Mouse (Mus musculus): ENCODE results near the gene Ccnjl. TPM values are rescaled to one million over a fixed set of nuclear protein-coding genes. Genes with fewer than 3 reads are reported as not detected.

The Ccnjl gene
- polyA plus RNA-seq, 1 experiment from 2014 or later, result 34.2 TPM

GRCm38 (mm10) chr11:43492663-43493062 lies 35.9 kb upstream of the Ccnjl start:
- no peaks in the 10 kb centered on the region; the same call in 1 of the 2 replicates for H3K9me3 ChIP-seq (ENCODE audit: control insufficient read depth, low read length)
- DNase-seq (ENCODE audit: low spot score) (peak; percentile 87), ATAC-seq (ENCODE audit: insufficient number of reproducible peaks, low FRiP score, low TSS enrichment, low read depth) (no peak)
- H3K4me3 ChIP-seq (ENCODE audit: low read depth, low read length), result no peak overlapping the region
- H3K4me2 ChIP-seq (ENCODE audit: low read depth, severe bottlenecking), result no peak overlapping the region
- no peaks in the 10 kb centered on the region for H3K4me1 ChIP-seq (ENCODE audit: control insufficient read depth, insufficient read depth, low read length)
- 34% methylated on average over 7 of the region's 7 CpGs for WGBS
- no peak overlapping the region for H3K27ac ChIP-seq (replicated peaks; ENCODE audit: low read depth, low read length)
- no peak overlapping the region for H3K9ac ChIP-seq (ENCODE audit: low read length)
- H3K27me3 ChIP-seq (ENCODE audit: control insufficient read depth, insufficient read depth, low read length), result no peaks in the 10 kb centered on the region
- no peaks in the 10 kb centered on the region for H3K36me3 ChIP-seq (ENCODE audit: control insufficient read depth, insufficient read depth, low read length)

GRCm38 (mm10) chr11:43493815-43494409 lies 34.7 kb upstream of the Ccnjl start:
- Histone ChIP-seq H3K9ac (ENCODE audit: low read length) (no peak overlapping the region), H3K27ac (replicated peaks; ENCODE audit: low read depth, low read length) (no peak overlapping the region)

GRCm38 (mm10) chr11:43495037-43495436 lies 33.5 kb upstream of the Ccnjl start:
- no peaks in the 10 kb centered on the region for H3K4me1 ChIP-seq (ENCODE audit: control insufficient read depth, insufficient read depth, low read length)
- no peaks in the 10 kb centered on the region for H3K27me3 ChIP-seq (ENCODE audit: control insufficient read depth, insufficient read depth, low read length)
- no peak overlapping the region for H3K9ac ChIP-seq (ENCODE audit: low read length)
- H3K27ac ChIP-seq (replicated peaks; ENCODE audit: low read depth, low read length), result no peak overlapping the region
- no peaks in the 10 kb centered on the region for H3K36me3 ChIP-seq (ENCODE audit: control insufficient read depth, insufficient read depth, low read length)
- H3K4me2 ChIP-seq (ENCODE audit: low read depth, severe bottlenecking), result no peak overlapping the region
- DNase-seq (ENCODE audit: low spot score) (peak; percentile 48), ATAC-seq (ENCODE audit: insufficient number of reproducible peaks, low FRiP score, low TSS enrichment, low read depth) (no peak)
- no peaks in the 10 kb centered on the region; the same call in 1 of the 2 replicates for H3K9me3 ChIP-seq (ENCODE audit: control insufficient read depth, low read length)
- H3K4me3 ChIP-seq (ENCODE audit: low read depth, low read length), result no peak overlapping the region
- 46% methylated on average over 8 of the region's 8 CpGs for WGBS

More at GRCm38 (mm10) chr11:43493815-43494409, 34.7 kb upstream of the Ccnjl start:
- no peaks in the 10 kb centered on the region for H3K36me3 ChIP-seq (ENCODE audit: control insufficient read depth, insufficient read depth, low read length)
- H3K4me3 ChIP-seq (ENCODE audit: low read depth, low read length), result no peak overlapping the region
- 20% methylated on average over 6 of the region's 6 CpGs for WGBS
- no peaks in the 10 kb centered on the region for H3K27me3 ChIP-seq (ENCODE audit: control insufficient read depth, insufficient read depth, low read length)
- no peak overlapping the region for H3K4me2 ChIP-seq (ENCODE audit: low read depth, severe bottlenecking)
- ATAC-seq (ENCODE audit: insufficient number of reproducible peaks, low FRiP score, low TSS enrichment, low read depth), result peak; percentile 53
- H3K9me3 ChIP-seq (ENCODE audit: control insufficient read depth, low read length), result no peaks in the 10 kb centered on the region; the same call in 1 of the 2 replicates
- DNase-seq (ENCODE audit: low spot score), result peak; percentile 89
- no peaks in the 10 kb centered on the region for H3K4me1 ChIP-seq (ENCODE audit: control insufficient read depth, insufficient read depth, low read length)

- Histone ChIP-seq H3K4me2 (ENCODE audit: low read depth, severe bottlenecking) (no peak overlapping the region), H3K36me3 (ENCODE audit: control insufficient read depth, insufficient read depth, low read length) (no peaks in the 10 kb centered on the region), H3K27ac (replicated peaks; ENCODE audit: low read depth, low read length) (no peak overlapping the region), H3K27me3 (ENCODE audit: control insufficient read depth, insufficient read depth, low read length) (no peaks in the 10 kb centered on the region), H3K4me3 (ENCODE audit: low read depth, low read length) (no peak overlapping the region), H3K9ac (ENCODE audit: low read length) (no peak overlapping the region), H3K4me1 (ENCODE audit: control insufficient read depth, insufficient read depth, low read length) (no peaks in the 10 kb centered on the region), H3K9me3 (ENCODE audit: control insufficient read depth, low read length) (no peaks in the 10 kb centered on the region; the same call in 1 of the 2 replicates)
- DNase-seq (ENCODE audit: low spot score) (no peak), ATAC-seq (ENCODE audit: insufficient number of reproducible peaks, low FRiP score, low TSS enrichment, low read depth) (no peak)
- 63% methylated on average over 3 of the region's 3 CpGs for WGBS
Observed at GRCm38 (mm10) chr11:43495532-43495931, 33.1 kb upstream of the Ccnjl start.

GRCm38 (mm10) chr11:43501256-43501655 lies 27.3 kb upstream of the Ccnjl start:
- H3K4me3 ChIP-seq (ENCODE audit: low read depth, low read length), result no peak overlapping the region
- no peaks in the 10 kb centered on the region for H3K36me3 ChIP-seq (ENCODE audit: control insufficient read depth, insufficient read depth, low read length)
- H3K27me3 ChIP-seq (ENCODE audit: control insufficient read depth, insufficient read depth, low read length), result no peaks in the 10 kb centered on the region
- ATAC-seq (ENCODE audit: insufficient number of reproducible peaks, low FRiP score, low TSS enrichment, low read depth) (no peak), DNase-seq (ENCODE audit: low spot score) (no peak)
- WGBS, result 86% methylated on average over 6 of the region's 6 CpGs
- H3K27ac ChIP-seq (replicated peaks; ENCODE audit: low read depth, low read length), result no peak overlapping the region
- no peak overlapping the region for H3K9ac ChIP-seq (ENCODE audit: low read length)
- H3K9me3 ChIP-seq (ENCODE audit: control insufficient read depth, low read length), result no peaks in the 10 kb centered on the region; the same call in 1 of the 2 replicates
- H3K4me1 ChIP-seq (ENCODE audit: control insufficient read depth, insufficient read depth, low read length), result no peaks in the 10 kb centered on the region
- H3K4me2 ChIP-seq (ENCODE audit: low read depth, severe bottlenecking), result no peak overlapping the region

- 90% methylated on average over 7 of the region's 7 CpGs for WGBS
Observed at GRCm38 (mm10) chr11:43505188-43505587, 23.4 kb upstream of the Ccnjl start.

GRCm38 (mm10) chr11:43507976-43508375 lies 20.6 kb upstream of the Ccnjl start:
- Histone ChIP-seq H3K4me3 (ENCODE audit: low read depth, low read length) (no peak overlapping the region), H3K4me1 (ENCODE audit: control insufficient read depth, insufficient read depth, low read length) (no peaks in the 10 kb centered on the region), H3K9ac (ENCODE audit: low read length) (no peak overlapping the region), H3K9me3 (ENCODE audit: control insufficient read depth, low read length) (no peaks in the 10 kb centered on the region), H3K27me3 (ENCODE audit: control insufficient read depth, insufficient read depth, low read length) (no peaks in the 10 kb centered on the region), H3K4me2 (ENCODE audit: low read depth, severe bottlenecking) (no peak overlapping the region), H3K36me3 (ENCODE audit: control insufficient read depth, insufficient read depth, low read length) (no peaks in the 10 kb centered on the region), H3K27ac (replicated peaks; ENCODE audit: low read depth, low read length) (no peak overlapping the region)
- WGBS, result 82% methylated on average over 6 of the region's 6 CpGs
- no peak for ATAC-seq (ENCODE audit: insufficient number of reproducible peaks, low FRiP score, low TSS enrichment, low read depth)
- no peak for DNase-seq (ENCODE audit: low spot score)

More at GRCm38 (mm10) chr11:43505188-43505587, 23.4 kb upstream of the Ccnjl start:
- no peak overlapping the region for H3K4me3 ChIP-seq (ENCODE audit: low read depth, low read length)
- no peaks in the 10 kb centered on the region for H3K36me3 ChIP-seq (ENCODE audit: control insufficient read depth, insufficient read depth, low read length)
- no peaks in the 10 kb centered on the region for H3K4me1 ChIP-seq (ENCODE audit: control insufficient read depth, insufficient read depth, low read length)
- H3K9me3 ChIP-seq (ENCODE audit: control insufficient read depth, low read length), result no peaks in the 10 kb centered on the region
- ATAC-seq (ENCODE audit: insufficient number of reproducible peaks, low FRiP score, low TSS enrichment, low read depth), result no peak
- no peak overlapping the region for H3K9ac ChIP-seq (ENCODE audit: low read length)
- no peak overlapping the region for H3K4me2 ChIP-seq (ENCODE audit: low read depth, severe bottlenecking)
- no peak overlapping the region for H3K27ac ChIP-seq (replicated peaks; ENCODE audit: low read depth, low read length)
- no peak for DNase-seq (ENCODE audit: low spot score)
- no peaks in the 10 kb centered on the region for H3K27me3 ChIP-seq (ENCODE audit: control insufficient read depth, insufficient read depth, low read length)

GRCm38 (mm10) chr11:43509878-43510277 lies 18.7 kb upstream of the Ccnjl start:
- no peaks in the 10 kb centered on the region for H3K4me1 ChIP-seq (ENCODE audit: control insufficient read depth, insufficient read depth, low read length)
- 91% methylated on average over 5 of the region's 5 CpGs for whole genome bisulfite sequencing
- no peaks in the 10 kb centered on the region for H3K27me3 ChIP-seq (ENCODE audit: control insufficient read depth, insufficient read depth, low read length)
- no peak overlapping the region for H3K4me3 ChIP-seq (ENCODE audit: low read depth, low read length)
- H3K4me2 ChIP-seq (ENCODE audit: low read depth, severe bottlenecking), result no peak overlapping the region
- ATAC-seq (ENCODE audit: insufficient number of reproducible peaks, low FRiP score, low TSS enrichment, low read depth) (no peak), DNase-seq (ENCODE audit: low spot score) (no peak)
- no peaks in the 10 kb centered on the region for H3K36me3 ChIP-seq (ENCODE audit: control insufficient read depth, insufficient read depth, low read length)
- no peak overlapping the region for H3K27ac ChIP-seq (replicated peaks; ENCODE audit: low read depth, low read length)
- H3K9me3 ChIP-seq (ENCODE audit: control insufficient read depth, low read length), result no peaks in the 10 kb centered on the region
- no peak overlapping the region for H3K9ac ChIP-seq (ENCODE audit: low read length)

Data from limb, embryonic 11.5 days (tissue).